Mouse (Mus musculus): ENCODE data around the gene Fads3. TPM values are rescaled to one million over a fixed set of nuclear protein-coding genes. Genes with fewer than 3 reads are reported as not detected.

The Fads3 gene
- polyA plus RNA-seq, 1 experiment from 2014 or later = 5.8 TPM

- no peak overlapping the region for H3K4me3 ChIP-seq (replicated peaks)
- no peaks in the 10 kb centered on the region for H3K9me3 ChIP-seq
- WGBS = 90% methylated on average over 5 of the region's 5 CpGs
- H3K27ac ChIP-seq = no peak overlapping the region
- H3K9ac ChIP-seq (replicated peaks) = no peak overlapping the region
- no peak overlapping the region for H3K4me2 ChIP-seq
- ATAC-seq (ENCODE audit: insufficient number of reproducible peaks, insufficient read depth, low FRiP score, low TSS enrichment, low read depth) = no peak
- peaks cover 100% of the 10 kb centered on the region for H3K36me3 ChIP-seq
- no peaks in the 10 kb centered on the region for H3K4me1 ChIP-seq (replicated peaks)
- no peaks in the 10 kb centered on the region for H3K27me3 ChIP-seq
These were observed 29.8 kb downstream of the Fads3 start for GRCm38 (mm10) chr19:10071166-10071565.

- H3K9me3 ChIP-seq = no peaks in the 10 kb centered on the region
- no peak overlapping the region for H3K4me3 ChIP-seq (replicated peaks)
- 68% methylated on average over 4 of the region's 4 CpGs for WGBS
- H3K9ac ChIP-seq (replicated peaks) = no peak overlapping the region
- H3K27me3 ChIP-seq = no peaks in the 10 kb centered on the region
- ATAC-seq (ENCODE audit: insufficient number of reproducible peaks, insufficient read depth, low FRiP score, low TSS enrichment, low read depth) = no peak
- H3K36me3 ChIP-seq = peaks cover 100% of the 10 kb centered on the region
- no peaks in the 10 kb centered on the region for H3K4me1 ChIP-seq (replicated peaks)
- H3K27ac ChIP-seq = no peak overlapping the region
- H3K4me2 ChIP-seq = no peak overlapping the region
These were observed 30.5 kb downstream of the Fads3 start for GRCm38 (mm10) chr19:10071892-10072291.

DNA sequence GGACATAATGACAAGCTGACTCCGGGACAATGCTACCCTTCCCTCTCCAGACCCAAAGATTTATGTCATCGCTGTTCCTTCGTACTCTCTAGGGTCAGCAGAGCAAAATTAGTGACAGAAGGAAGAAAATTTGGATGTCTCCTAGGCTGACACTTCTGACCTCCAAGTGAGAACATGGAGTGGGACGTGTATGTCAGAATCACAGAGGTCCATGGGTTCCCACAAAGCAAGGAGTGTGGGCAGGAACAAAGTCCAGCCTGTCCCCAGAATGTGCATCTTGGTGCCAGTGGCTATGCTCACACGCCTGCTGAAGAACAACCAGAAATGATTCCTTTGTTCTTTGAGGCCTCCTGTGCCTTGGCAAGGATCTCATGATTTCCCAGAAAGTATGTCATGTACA lies 31.8 kb downstream of the Fads3 start:
- H3K4me3 ChIP-seq (replicated peaks) = no peak overlapping the region
- H3K9me3 ChIP-seq = no peaks in the 10 kb centered on the region
- no peak for ATAC-seq (ENCODE audit: insufficient number of reproducible peaks, insufficient read depth, low FRiP score, low TSS enrichment, low read depth)
- H3K4me2 ChIP-seq = no peak overlapping the region
- H3K4me1 ChIP-seq (replicated peaks) = no peaks in the 10 kb centered on the region
- WGBS = 98% methylated on average over 5 of the region's 5 CpGs
- H3K27ac ChIP-seq = no peak overlapping the region
- no peaks in the 10 kb centered on the region for H3K27me3 ChIP-seq
- no peak overlapping the region for H3K9ac ChIP-seq (replicated peaks)
- peaks cover 100% of the 10 kb centered on the region for H3K36me3 ChIP-seq

DNA sequence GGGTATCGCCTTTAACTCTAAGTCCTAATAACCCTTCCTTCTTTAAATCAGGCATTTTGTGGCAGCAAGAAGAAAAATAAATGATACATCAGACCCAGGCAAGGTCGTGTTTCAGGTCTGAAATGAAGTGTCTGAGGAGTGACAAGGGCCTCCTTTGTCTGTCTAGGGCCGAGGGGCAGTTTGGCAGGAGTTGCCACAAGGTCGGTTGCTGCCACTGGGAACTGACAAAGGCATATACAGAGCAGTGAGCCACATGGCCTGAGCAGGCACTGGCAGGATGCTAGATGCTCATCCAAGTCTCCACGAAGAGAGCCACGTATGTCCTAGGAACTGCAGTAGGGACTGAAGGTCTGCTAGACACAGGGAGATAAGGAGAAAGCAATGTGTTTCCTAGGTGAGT lies 37.0 kb downstream of the Fads3 start:
- no peak overlapping the region for H3K9ac ChIP-seq (replicated peaks)
- no peak overlapping the region for H3K27ac ChIP-seq
- H3K36me3 ChIP-seq = peaks cover 100% of the 10 kb centered on the region
- WGBS = 85% methylated on average over 6 of the region's 6 CpGs
- peaks cover 16% of the 10 kb centered on the region for H3K4me1 ChIP-seq (replicated peaks)
- no peak overlapping the region for H3K4me3 ChIP-seq (replicated peaks)
- no peak overlapping the region for H3K4me2 ChIP-seq
- no peak for ATAC-seq (ENCODE audit: insufficient number of reproducible peaks, insufficient read depth, low FRiP score, low TSS enrichment, low read depth)
- no peaks in the 10 kb centered on the region for H3K9me3 ChIP-seq
- no peaks in the 10 kb centered on the region for H3K27me3 ChIP-seq

DNA sequence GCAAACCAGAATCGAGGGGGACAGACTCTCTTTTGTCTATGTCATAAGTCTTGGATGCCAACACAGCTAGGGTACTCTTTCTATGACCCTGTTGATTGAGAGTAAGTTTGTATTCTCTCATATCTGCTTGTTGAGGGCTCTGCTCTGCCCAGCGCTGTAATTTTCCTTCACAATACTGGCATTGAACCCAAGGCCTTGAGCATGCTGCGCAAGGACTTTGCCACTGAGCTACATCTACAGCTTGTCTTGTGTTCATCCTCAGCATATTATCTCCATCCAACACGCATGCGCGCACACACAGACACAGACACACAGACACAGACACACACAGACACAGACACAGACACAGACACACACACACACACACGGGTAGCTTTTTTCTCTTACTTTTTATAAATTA lies 39.0 kb downstream of the Fads3 start:
- Histone ChIP-seq H3K27me3 (no peaks in the 10 kb centered on the region), H3K9ac (replicated peaks) (no peak overlapping the region), H3K4me1 (replicated peaks) (peaks cover 16% of the 10 kb centered on the region), H3K36me3 (peaks cover 99% of the 10 kb centered on the region), H3K4me3 (replicated peaks) (no peak overlapping the region), H3K27ac (peak overlapping the region; percentile 18; the same call in 1 of the 2 replicates), H3K9me3 (no peaks in the 10 kb centered on the region), H3K4me2 (no peak overlapping the region)
- 96% methylated on average over 7 of the region's 7 CpGs for WGBS
- no peak for ATAC-seq (ENCODE audit: insufficient number of reproducible peaks, insufficient read depth, low FRiP score, low TSS enrichment, low read depth)

DNA sequence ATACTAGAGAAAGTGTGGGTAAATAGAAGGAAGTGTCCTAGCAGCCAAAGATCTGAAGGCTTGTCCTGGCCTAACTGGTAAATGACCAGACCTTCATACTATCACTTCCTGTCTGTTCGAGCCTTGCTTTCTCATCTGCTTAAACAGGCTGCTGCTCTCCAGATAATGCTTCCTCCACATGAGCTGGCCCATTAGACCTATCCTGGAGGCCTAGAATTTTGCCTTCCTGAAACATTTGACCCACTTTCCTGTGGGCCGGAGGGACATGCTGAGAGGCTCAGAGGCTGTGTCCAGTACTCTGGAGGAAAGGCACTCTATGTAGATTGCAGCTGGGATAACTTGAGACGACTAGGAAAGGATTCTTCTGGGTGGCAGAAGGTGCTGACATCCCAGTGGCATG lies 40.7 kb downstream of the Fads3 start:
- Histone ChIP-seq H3K9ac (replicated peaks) (no peak overlapping the region), H3K4me2 (no peak overlapping the region), H3K27ac (no peak overlapping the region), H3K27me3 (no peaks in the 10 kb centered on the region), H3K9me3 (no peaks in the 10 kb centered on the region), H3K4me1 (replicated peaks) (peaks cover 16% of the 10 kb centered on the region), H3K36me3 (peaks cover 99% of the 10 kb centered on the region), H3K4me3 (replicated peaks) (no peak overlapping the region)
- 83% methylated on average over 3 of the region's 3 CpGs for WGBS
- ATAC-seq (ENCODE audit: insufficient number of reproducible peaks, insufficient read depth, low FRiP score, low TSS enrichment, low read depth) = no peak

DNA sequence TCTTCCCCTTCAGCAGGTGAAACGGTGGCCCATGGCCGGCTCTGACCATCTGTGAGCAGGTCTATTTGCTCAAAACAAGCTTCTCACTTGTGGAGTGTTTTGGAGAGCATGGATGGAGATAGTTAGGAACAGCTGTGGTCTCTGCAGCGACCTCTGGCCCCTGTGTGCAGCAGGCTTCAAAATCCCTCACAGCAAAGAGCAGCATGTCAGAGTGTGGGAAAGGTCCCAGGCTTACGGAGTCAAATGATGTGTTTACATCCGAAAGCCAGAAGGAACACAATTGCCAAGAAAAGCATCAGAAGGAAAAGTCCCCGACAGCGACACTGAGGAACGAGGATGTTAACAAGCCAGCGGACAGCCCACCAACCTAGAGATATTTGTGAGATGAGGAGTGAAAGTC lies 44.1 kb downstream of the Fads3 start:
- 83% methylated on average over 9 of the region's 9 CpGs for WGBS
- Histone ChIP-seq H3K9me3 (no peaks in the 10 kb centered on the region), H3K9ac (replicated peaks) (no peak overlapping the region), H3K36me3 (peaks cover 99% of the 10 kb centered on the region), H3K4me3 (replicated peaks) (no peak overlapping the region), H3K27me3 (no peaks in the 10 kb centered on the region), H3K27ac (no peak overlapping the region), H3K4me2 (no peak overlapping the region), H3K4me1 (replicated peaks) (no peaks in the 10 kb centered on the region)
- no peak for ATAC-seq (ENCODE audit: insufficient number of reproducible peaks, insufficient read depth, low FRiP score, low TSS enrichment, low read depth)

- H3K9ac ChIP-seq (replicated peaks) = no peak overlapping the region
- H3K4me3 ChIP-seq (replicated peaks) = no peak overlapping the region
- H3K36me3 ChIP-seq = peaks cover 99% of the 10 kb centered on the region
- no peak overlapping the region for H3K4me2 ChIP-seq
- no peak overlapping the region for H3K27ac ChIP-seq
- H3K27me3 ChIP-seq = no peaks in the 10 kb centered on the region
- WGBS = 94% methylated on average over 4 of the region's 4 CpGs
- ATAC-seq (ENCODE audit: insufficient number of reproducible peaks, insufficient read depth, low FRiP score, low TSS enrichment, low read depth) = no peak
- no peaks in the 10 kb centered on the region for H3K9me3 ChIP-seq
- no peaks in the 10 kb centered on the region for H3K4me1 ChIP-seq (replicated peaks)
These were observed 45.6 kb downstream of the Fads3 start for GRCm38 (mm10) chr19:10086976-10087375.

GRCm38 (mm10) chr19:10093829-10094228 lies 52.5 kb downstream of the Fads3 start:
- Histone ChIP-seq H3K4me1 (replicated peaks) (peaks cover 16% of the 10 kb centered on the region), H3K27ac (no peak overlapping the region), H3K4me3 (replicated peaks) (no peak overlapping the region), H3K36me3 (peaks cover 85% of the 10 kb centered on the region), H3K9ac (replicated peaks) (no peak overlapping the region), H3K27me3 (no peaks in the 10 kb centered on the region), H3K4me2 (no peak overlapping the region), H3K9me3 (no peaks in the 10 kb centered on the region)
- ATAC-seq (ENCODE audit: insufficient number of reproducible peaks, insufficient read depth, low FRiP score, low TSS enrichment, low read depth) = no peak
- WGBS = 91% methylated on average over 4 of the region's 4 CpGs

DNA sequence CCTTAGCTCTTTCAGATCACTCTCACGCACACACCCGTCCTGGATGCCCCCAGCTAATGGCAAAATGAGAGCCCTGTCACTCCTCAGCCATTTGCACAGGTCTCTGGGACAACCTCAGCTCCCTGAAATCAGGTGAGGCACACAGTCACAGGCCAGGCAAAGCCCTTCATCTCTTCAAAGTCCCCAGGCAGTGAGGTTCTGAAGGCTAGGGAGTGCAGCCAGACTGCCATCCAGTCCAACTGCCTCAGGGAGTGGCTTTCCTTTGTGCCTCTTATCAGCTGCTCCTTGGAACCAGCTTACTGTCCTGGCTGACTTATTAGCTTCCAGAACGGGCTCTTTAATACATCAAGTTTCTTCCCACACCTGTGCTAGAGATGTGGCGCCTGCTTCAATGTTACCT lies 53.3 kb downstream of the Fads3 start:
- Histone ChIP-seq H3K4me3 (replicated peaks) (no peak overlapping the region), H3K4me1 (replicated peaks) (peaks cover 25% of the 10 kb centered on the region), H3K9ac (replicated peaks) (no peak overlapping the region), H3K27me3 (no peaks in the 10 kb centered on the region), H3K4me2 (no peak overlapping the region), H3K27ac (no peak overlapping the region), H3K9me3 (no peaks in the 10 kb centered on the region), H3K36me3 (peaks cover 81% of the 10 kb centered on the region)
- ATAC-seq (ENCODE audit: insufficient number of reproducible peaks, insufficient read depth, low FRiP score, low TSS enrichment, low read depth) = no peak
- 79% methylated on average over 4 of the region's 4 CpGs for WGBS

- no peaks in the 10 kb centered on the region for H3K27me3 ChIP-seq
- no peak overlapping the region for H3K9ac ChIP-seq (replicated peaks)
- peaks cover 64% of the 10 kb centered on the region for H3K36me3 ChIP-seq
- H3K4me3 ChIP-seq (replicated peaks) = no peak overlapping the region
- H3K4me1 ChIP-seq (replicated peaks) = peaks cover 32% of the 10 kb centered on the region
- no peak overlapping the region for H3K4me2 ChIP-seq
- 83% methylated on average over 2 of the region's 2 CpGs for WGBS
- no peaks in the 10 kb centered on the region for H3K9me3 ChIP-seq
- no peak overlapping the region for H3K27ac ChIP-seq
- ATAC-seq (ENCODE audit: insufficient number of reproducible peaks, insufficient read depth, low FRiP score, low TSS enrichment, low read depth) = no peak
These were observed 55.1 kb downstream of the Fads3 start for GRCm38 (mm10) chr19:10096371-10096876.

DNA sequence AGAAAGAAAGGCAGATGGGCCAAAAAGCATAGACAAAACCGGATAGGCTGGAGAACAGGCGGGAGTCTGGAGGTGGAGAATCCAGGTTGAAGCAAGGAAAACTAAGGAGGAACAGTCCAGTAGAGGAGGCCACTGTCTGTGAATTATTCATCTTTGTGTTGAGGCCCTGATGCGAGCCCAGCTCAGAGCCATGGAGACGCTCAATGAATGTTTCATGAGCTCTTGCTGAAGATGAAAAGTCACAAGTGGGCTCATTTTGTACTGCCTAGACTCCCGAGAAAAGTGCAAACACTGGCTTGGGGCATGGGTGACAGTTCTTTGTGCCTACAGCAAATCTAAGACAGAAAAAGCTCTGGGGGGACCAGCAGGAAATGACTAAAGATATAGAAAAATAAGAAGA lies 56.5 kb downstream of the Fads3 start:
- Histone ChIP-seq H3K36me3 (peaks cover 56% of the 10 kb centered on the region), H3K4me3 (replicated peaks) (no peak overlapping the region), H3K9me3 (no peaks in the 10 kb centered on the region), H3K4me2 (no peak overlapping the region), H3K27ac (no peak overlapping the region), H3K27me3 (no peaks in the 10 kb centered on the region), H3K4me1 (replicated peaks) (peaks cover 39% of the 10 kb centered on the region), H3K9ac (replicated peaks) (no peak overlapping the region)
- no peak for ATAC-seq (ENCODE audit: insufficient number of reproducible peaks, insufficient read depth, low FRiP score, low TSS enrichment, low read depth)
- 87% methylated on average over 5 of the region's 5 CpGs for WGBS
